Mouse (Mus musculus) common myeloid progenitor, adult 5-6 weeks (primary cell): ENCODE results near the gene Appbp2. TPM values are rescaled to one million over a fixed set of nuclear protein-coding genes. Genes with fewer than 3 reads are reported as not detected.

Experiments
- ATAC-seq: replicated peaks from 2 replicates; pipeline ENCODE4 v1.8.0; 2016; ENCODE audit warnings: low read depth, mild to moderate bottlenecking, moderate TSS enrichment, inconsistent platforms; ENCODE audit not compliant: poor library complexity, severe bottlenecking
- total RNA-seq: library from RNA; stranded (forward); fragments of 200-1000, 187-1606 nt; gene quantifications from 2 replicates; pipeline ENCODE4 v1.2.3, GENCODE M21; 2017

The Appbp2 gene
- total RNA-seq, 1 experiment from 2014 or later = 39.4 TPM

GRCm38 (mm10) chr11:85233676-85234210, 1.2 kb downstream of the Appbp2 start:
- ATAC-seq = no peak

- ATAC-seq = no peak
Measured at GRCm38 (mm10) chr11:85223248-85223647, 11.7 kb downstream of the Appbp2 start.

GRCm38 (mm10) chr11:85222561-85222960, 12.4 kb downstream of the Appbp2 start:
- ATAC-seq = no peak

GRCm38 (mm10) chr11:85219014-85219413, 15.9 kb downstream of the Appbp2 start:
- no peak for ATAC-seq

DNA sequence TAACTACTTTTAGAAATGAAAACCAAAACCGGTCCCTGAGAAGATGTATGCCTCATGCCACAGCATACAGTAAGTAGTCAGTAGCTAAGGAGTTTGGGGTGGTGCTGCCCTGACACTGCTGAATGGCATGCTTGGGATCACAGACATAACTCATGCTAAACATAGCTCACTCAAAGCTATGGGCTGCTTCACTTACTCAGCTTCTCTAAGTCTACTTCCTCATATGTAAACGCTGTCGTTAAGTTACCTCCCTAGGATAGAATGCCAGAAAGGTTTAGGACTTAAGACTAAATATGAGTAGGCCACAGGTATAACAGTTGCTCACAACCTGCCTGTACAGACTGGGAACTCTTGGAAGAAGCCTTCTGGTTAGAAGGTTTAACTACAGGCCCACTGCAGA, 20.3 kb downstream of the Appbp2 start:
- no peak for ATAC-seq

DNA sequence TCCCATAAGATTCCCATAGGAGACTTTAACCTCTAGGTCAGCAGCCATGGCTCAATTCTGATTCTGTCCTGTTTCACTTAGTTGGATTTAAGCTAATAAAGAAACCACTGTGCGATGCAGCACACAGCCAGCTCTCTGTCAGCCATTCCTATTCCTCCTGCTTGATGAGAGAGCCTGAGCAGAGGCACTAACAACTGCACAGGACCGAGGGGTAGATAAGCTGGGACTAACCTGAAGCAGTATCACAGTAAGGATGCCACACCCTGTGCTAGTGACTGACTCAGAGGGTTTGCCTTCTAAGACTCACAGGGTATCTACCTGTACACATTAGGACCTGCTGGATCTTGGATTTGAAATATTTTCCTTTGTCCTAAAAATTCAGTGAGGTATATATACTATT, 21.7 kb downstream of the Appbp2 start:
- ATAC-seq = no peak

- ATAC-seq = no peak
Measured at GRCm38 (mm10) chr11:85211151-85211550, 23.8 kb downstream of the Appbp2 start.

- ATAC-seq = no peak
Measured at GRCm38 (mm10) chr11:85206231-85206630, 28.7 kb downstream of the Appbp2 start.

GRCm38 (mm10) chr11:85198906-85199305, 36.0 kb downstream of the Appbp2 start:
- ATAC-seq = no peak

- no peak for ATAC-seq
Measured at GRCm38 (mm10) chr11:85196046-85196445, 38.9 kb downstream of the Appbp2 start.

GRCm38 (mm10) chr11:85194206-85194605, 40.7 kb downstream of the Appbp2 start:
- ATAC-seq = no peak

DNA sequence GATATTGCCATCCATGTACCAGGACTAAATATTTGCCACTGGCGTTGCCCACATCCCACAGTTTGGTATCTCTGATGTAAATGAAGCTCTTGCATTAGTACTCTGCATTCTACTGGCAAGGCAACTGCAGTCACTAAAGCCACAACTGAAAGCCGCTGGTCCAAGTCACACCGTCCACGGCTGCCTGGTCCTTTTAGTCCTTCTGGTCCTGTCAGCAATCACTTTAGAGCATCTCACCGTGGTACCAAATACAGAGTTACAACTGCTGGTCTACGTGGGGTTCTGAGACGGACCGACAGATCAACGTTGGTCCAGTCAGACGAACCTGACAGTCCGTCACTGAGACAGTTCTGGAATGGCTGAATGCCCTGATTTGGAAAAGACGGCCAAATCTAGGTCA, 44.2 kb downstream of the Appbp2 start:
- ATAC-seq = no peak

DNA sequence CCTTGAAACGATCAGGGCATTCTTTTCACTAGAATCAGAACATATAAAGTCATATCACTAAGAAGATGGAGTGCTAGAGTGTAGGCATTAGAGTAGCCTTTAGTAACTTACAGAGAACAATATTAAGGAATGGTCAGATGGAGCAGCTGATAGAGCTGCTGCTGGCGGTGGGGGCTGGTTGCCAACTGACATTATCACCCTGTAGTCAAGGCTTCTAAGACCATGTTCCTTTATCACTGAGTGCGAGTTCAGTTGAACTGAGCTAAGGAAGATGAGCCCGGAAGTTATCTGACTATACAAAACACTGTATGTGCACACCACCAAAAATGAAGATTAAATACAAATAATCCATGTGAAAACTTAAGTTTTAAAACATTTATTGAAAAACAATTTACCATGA, 45.8 kb downstream of the Appbp2 start:
- ATAC-seq = no peak

DNA sequence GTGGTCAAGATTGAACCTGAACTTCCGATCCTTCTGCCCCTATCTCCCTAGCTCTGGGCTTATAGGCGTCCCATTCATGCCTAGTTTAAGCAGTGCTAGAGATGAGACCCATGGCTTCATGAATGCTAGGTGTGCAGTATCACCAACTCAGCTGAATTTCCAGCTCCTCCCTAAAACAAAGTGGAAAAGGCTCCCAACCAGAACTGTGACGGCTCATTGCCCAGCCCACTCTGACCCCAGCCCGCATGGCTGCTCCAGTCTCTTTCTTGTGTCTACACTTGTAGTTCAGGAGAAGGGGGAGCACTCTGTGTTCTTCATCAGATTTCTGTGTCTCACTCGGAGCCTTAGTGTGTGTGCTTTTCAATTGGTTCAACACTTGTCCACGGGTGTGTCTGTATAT, 50.1 kb downstream of the Appbp2 start:
- ATAC-seq = no peak

GRCm38 (mm10) chr11:85184082-85184481, 50.8 kb downstream of the Appbp2 start:
- ATAC-seq = peak; percentile 59; the same call in 1 of the 2 replicates

DNA sequence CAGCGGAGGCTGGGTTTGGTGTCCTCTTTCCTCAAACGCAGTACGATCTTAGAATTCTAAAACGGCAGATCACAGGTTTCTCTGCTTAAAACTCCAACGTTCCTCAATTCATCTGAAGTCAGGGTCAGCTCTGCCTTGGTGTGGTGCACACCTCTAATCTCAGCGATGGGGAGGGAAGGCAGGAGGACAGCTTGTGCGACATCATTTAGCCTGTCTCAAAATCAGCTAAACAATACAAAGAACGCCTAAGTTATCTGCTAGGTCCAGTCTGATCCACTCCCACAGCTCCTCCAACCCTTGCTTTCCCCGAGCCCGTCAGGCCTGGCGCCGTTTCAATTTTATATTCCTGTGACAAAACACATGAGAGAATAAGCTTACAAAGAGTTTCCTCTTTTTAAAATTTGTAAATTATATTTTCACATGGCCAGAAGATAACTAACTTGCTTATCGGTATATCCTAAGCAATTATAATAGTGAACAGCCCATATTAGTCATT, 51.6 kb downstream of the Appbp2 start:
- no peak for ATAC-seq

GRCm38 (mm10) chr11:85182617-85183283, 52.2 kb downstream of the Appbp2 start:
- ATAC-seq = peak; percentile 96

DNA sequence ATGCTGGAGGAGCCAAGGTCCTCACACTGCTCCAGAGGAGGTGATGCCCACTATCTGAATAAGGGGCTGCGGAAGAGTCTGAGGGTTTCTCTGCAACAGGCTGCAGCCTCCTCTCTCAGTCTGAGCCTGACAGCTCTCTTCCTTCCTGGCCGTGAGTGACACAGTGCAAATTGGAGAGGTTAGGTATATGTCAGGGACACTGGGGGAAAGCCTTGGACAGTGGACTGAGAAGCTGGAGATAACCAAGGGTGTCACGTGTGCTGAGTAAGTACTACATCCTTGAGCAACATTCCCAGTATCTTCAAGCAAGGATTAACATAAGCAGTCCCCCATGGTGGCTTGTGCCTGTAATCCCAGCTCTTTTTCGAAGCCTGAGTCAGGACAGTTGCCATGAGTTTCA, 56.5 kb downstream of the Appbp2 start:
- no peak for ATAC-seq

- 0 out of 2 replicates have a peak, but pooled peaks have one; percentile 11 for ATAC-seq
Measured at GRCm38 (mm10) chr11:85177761-85178160, 57.2 kb downstream of the Appbp2 start.

DNA sequence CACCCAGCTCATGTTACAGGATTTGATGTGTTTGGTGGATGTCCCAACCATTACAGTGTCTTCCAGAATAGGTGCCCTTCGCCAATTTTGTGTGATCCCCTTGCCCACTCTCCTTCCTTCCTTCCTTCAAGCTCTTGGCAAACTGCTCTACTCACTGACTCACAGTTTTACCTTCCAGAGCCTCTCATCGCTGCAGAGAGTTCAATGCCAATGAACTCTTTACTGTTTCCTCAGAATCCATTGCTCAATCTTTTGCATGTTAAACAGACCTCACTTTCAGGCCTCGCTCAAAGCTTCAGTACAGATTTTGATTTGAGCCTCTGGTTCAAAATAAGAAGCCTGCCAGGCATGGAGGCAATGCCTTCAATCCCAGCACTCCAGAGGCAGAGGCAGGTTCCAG, 59.0 kb downstream of the Appbp2 start:
- ATAC-seq = no peak

DNA sequence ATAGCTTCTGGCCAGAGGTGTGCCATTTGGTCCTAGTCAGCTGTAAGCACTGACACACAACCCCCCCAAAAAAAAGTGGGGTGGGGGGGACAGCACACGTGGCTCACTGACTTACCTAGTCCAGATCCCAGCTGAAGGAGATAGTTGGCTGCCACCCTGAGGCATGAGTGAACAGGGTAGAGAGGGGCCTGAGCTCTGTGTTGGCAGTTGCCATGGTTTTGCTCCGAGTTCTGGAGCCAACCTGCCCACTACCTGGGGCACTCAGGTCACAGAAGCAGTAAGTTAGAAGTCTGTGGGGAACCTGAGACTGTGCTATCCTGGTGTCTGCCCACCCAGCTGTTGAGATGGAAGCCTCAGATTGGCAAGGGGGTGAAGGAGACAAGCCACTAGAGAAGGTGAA, 64.1 kb downstream of the Appbp2 start:
- no peak for ATAC-seq
